11 mouse cellular contexts compared by ENCODE assay signal in the genomic region with DNA sequence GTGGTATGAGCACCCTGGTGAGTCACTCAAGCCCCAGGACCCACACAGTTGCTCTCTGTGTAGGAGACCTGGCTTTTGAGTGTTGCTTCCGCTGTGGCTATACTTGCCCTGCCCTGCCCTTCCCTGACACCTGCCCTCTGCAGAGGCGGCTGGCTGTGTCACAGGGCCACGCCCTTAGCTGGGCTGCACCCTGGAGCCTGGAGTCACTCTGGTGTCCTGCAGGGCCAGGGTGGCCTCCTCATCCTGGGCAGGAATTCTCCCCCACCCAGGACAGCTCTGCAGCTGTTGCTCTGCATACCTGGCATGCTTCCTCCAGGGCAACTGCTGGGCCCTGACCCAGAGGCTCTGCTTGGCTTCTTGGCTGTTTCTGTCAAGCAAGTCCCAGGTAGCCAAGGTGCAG. TPM values are rescaled to one million over a fixed set of nuclear protein-coding genes. Genes with fewer than 3 reads are reported as not detected.
DNase-seq lines count a peak whose midpoint lies in the region; ATAC-seq and TF ChIP-seq lines count a peak whose summit lies in the region.
"Had no signal": no experiment of that assay in that cellular context is flagged by ENCODE, and none has a peak within 500 bp of the region (broad histone marks: within the 10 kb centered on the region; RNA-seq: fewer than 3 reads in every experiment).

No protein-coding gene starts in this region.

- H3K9ac ChIP-seq in heart, embryonic 16.5 days (ENCODE audit: low read length): no peak overlapping the region
- no peak overlapping the region for H3K9ac ChIP-seq in ES-Bruce4 (ENCODE audit: low read depth, poor library complexity, severe bottlenecking)
- H3K9ac ChIP-seq in embryonic facial prominence, embryonic 15.5 days: no peak overlapping the region

- no peak for TF ChIP-seq POLR2A in ES-Bruce4 (IDR thresholded peaks at IDR 0.05; ENCODE audit: insufficient read depth, low read length)

- H3K4me2 ChIP-seq in heart, embryonic 16.5 days (ENCODE audit: low read depth, low read length): no peak overlapping the region
- no peak overlapping the region for H3K4me2 ChIP-seq in embryonic facial prominence, embryonic 15.5 days (replicated peaks)
- H3K4me2 ChIP-seq: liver, embryonic 11.5 days had no signal

- 0 out of 2 replicates have a peak overlapping the region, but pooled peaks have one; percentile 4 for H3K27ac ChIP-seq in heart, embryonic 16.5 days (ENCODE audit: low read length)
- peak overlapping the region; percentile 76 for H3K27ac ChIP-seq in ES-Bruce4 (ENCODE audit: insufficient read depth, low read length)
- no peak overlapping the region for H3K27ac ChIP-seq in embryonic facial prominence, embryonic 15.5 days (replicated peaks)
- peak overlapping the region; percentile 57 for H3K27ac ChIP-seq in limb, embryonic 10.5 days

- no peaks in the 10 kb centered on the region for H3K27me3 ChIP-seq in heart, embryonic 16.5 days (ENCODE audit: control insufficient read depth, insufficient read depth, low read length)
- H3K27me3 ChIP-seq in ES-Bruce4 (ENCODE audit: control insufficient read depth, insufficient read depth, low read length, poor library complexity, severe bottlenecking): no peaks in the 10 kb centered on the region
- H3K27me3 ChIP-seq in embryonic facial prominence, embryonic 15.5 days: no peaks in the 10 kb centered on the region
- no peaks in the 10 kb centered on the region for H3K27me3 ChIP-seq in limb, embryonic 10.5 days (ENCODE audit: low read depth, poor library complexity, severe bottlenecking)

- ATAC-seq in heart, embryonic 16.5 days (replicated peaks; ENCODE audit: extremely low read depth, insufficient read depth, low FRiP score): no peak; the same call in 1 of the 2 replicates
- peak; percentile 63 for ATAC-seq in embryonic facial prominence, embryonic 15.5 days (ENCODE audit: insufficient number of reproducible peaks, low FRiP score, low TSS enrichment, low read depth)

- H3K4me1 ChIP-seq in heart, embryonic 16.5 days (ENCODE audit: control insufficient read depth, insufficient read depth, low read length): peaks cover 7% of the 10 kb centered on the region
- H3K4me1 ChIP-seq in ES-Bruce4 (ENCODE audit: control insufficient read depth, insufficient read depth, low read length): peaks cover 4% of the 10 kb centered on the region
- H3K4me1 ChIP-seq in embryonic facial prominence, embryonic 15.5 days: peaks cover 11% of the 10 kb centered on the region
- H3K4me1 ChIP-seq in limb, embryonic 10.5 days: peaks cover 32% of the 10 kb centered on the region

- DNase-seq in heart, postnatal 25 days (ENCODE audit: low spot score): no peak
- DNase-seq in limb, embryonic 10.5 days (ENCODE audit: low spot score): no peak
- no peak for DNase-seq in left cerebral cortex, adult 9 months (ENCODE audit: low spot score in 2 of 2)
- DNase-seq in urinary bladder, adult 2 months (ENCODE audit: low spot score): no peak
- DNase-seq: adrenal gland, adult 2 months; cerebellum, postnatal 36 days; layer of hippocampus, postnatal 36 days had no signal

- intact Hi-C loops in heart, postnatal 25 days (cut with DNase I): no loop called here

- no peaks in the 10 kb centered on the region for H3K9me3 ChIP-seq in heart, embryonic 16.5 days (replicated peaks; ENCODE audit: control insufficient read depth, low read length)
- H3K9me3 ChIP-seq in ES-Bruce4 (replicated peaks; ENCODE audit: control insufficient read depth, insufficient read depth, low read length, poor library complexity, severe bottlenecking): 0 out of 2 replicates have a peak, but pooled peaks cover 3% of the 10 kb centered on the region
- no peaks in the 10 kb centered on the region for H3K9me3 ChIP-seq in embryonic facial prominence, embryonic 15.5 days (replicated peaks)
- no peaks in the 10 kb centered on the region for H3K9me3 ChIP-seq in limb, embryonic 10.5 days (replicated peaks)

- no peak for TF ChIP-seq CTCF in ES-Bruce4 (IDR thresholded peaks at IDR 0.05; ENCODE audit: low read depth, low read length)

- H3K4me3 ChIP-seq in heart, embryonic 16.5 days (ENCODE audit: low read length): no peak overlapping the region
- H3K4me3 ChIP-seq in ES-Bruce4 (ENCODE audit: low read depth, low read length): no peak overlapping the region
- no peak overlapping the region for H3K4me3 ChIP-seq in embryonic facial prominence, embryonic 15.5 days (replicated peaks)
- no peak overlapping the region for H3K4me3 ChIP-seq in limb, embryonic 10.5 days

- no peaks in the 10 kb centered on the region for H3K36me3 ChIP-seq in heart, embryonic 16.5 days (ENCODE audit: control insufficient read depth, insufficient read depth)
- H3K36me3 ChIP-seq in ES-Bruce4 (ENCODE audit: control insufficient read depth, insufficient read depth, low read length, poor library complexity, severe bottlenecking): no peaks in the 10 kb centered on the region
- H3K36me3 ChIP-seq in embryonic facial prominence, embryonic 15.5 days: no peaks in the 10 kb centered on the region
- no peaks in the 10 kb centered on the region for H3K36me3 ChIP-seq in limb, embryonic 10.5 days

- WGBS in heart, embryonic 16.5 days: 35% methylated on average over 3 of the region's 3 CpGs
- WGBS in embryonic facial prominence, embryonic 15.5 days: 53% methylated on average over 3 of the region's 3 CpGs
- WGBS in limb, embryonic 10.5 days: 32% methylated on average over 3 of the region's 3 CpGs

- peak; percentile 83; the same call in 1 of the 2 replicates for TF ChIP-seq EP300 in ES-Bruce4 (IDR thresholded peaks at IDR 0.05; ENCODE audit: insufficient read depth, low read depth, low read length)

RNA-seq across cellular contexts. Expression of a gene that starts 48.1 kb away (rescaled TPM):
- polyA plus RNA-seq in heart, embryonic 16.5 days (2015; fragmentation: Nextera tagmentation; extraction: Ambion mirVana): 11.7 and 12.1 TPM in 2 replicates
- total RNA-seq in heart, postnatal 25 days (2021): under 1 TPM; 0.20 to 0.21 TPM
- polyA plus RNA-seq in ES-Bruce4 (2011; ENCODE audit: insufficient read depth, insufficient read length, low read depth, missing spikeins): 60.1 and 62.5 TPM in 2 replicates
- 67.4 and 75.0 TPM in 2 replicates for polyA plus RNA-seq in embryonic facial prominence, embryonic 15.5 days (2015; fragmentation: Nextera tagmentation; extraction: Ambion mirVana)
- 201 and 255 TPM in 2 replicates for polyA plus RNA-seq in limb, embryonic 10.5 days (2016; fragmentation: Nextera tagmentation; extraction: Ambion mirVana)
- polyA plus RNA-seq in urinary bladder, adult 2 months (2012; rRNA removed): 0.31 and 0.33 TPM in 2 replicates
